Mouse (Mus musculus): Measurements from ENCODE around the gene Cdyl. TPM values are rescaled to one million over a fixed set of nuclear protein-coding genes. Genes with fewer than 3 reads are reported as not detected.

The Cdyl gene
- polyA plus RNA-seq, 1 experiment, result 3.8 TPM

GRCm38 (mm10) chr13:35848694-35849093 is 189.1 kb downstream of the Cdyl start:
- WGBS, result 66% methylated on average over 3 of the region's 3 CpGs
- H3K27ac ChIP-seq (ENCODE audit: insufficient read depth, low read depth, low read length), result no peak overlapping the region
- TF ChIP-seq CTCF (IDR thresholded peaks at IDR 0.05; ENCODE audit: extremely low read depth, insufficient read length, insufficient replicate concordance, low read depth, low read length), result no peak
- no peak for TF ChIP-seq POLR2A (IDR thresholded peaks at IDR 0.05; ENCODE audit: low read depth, low read length)
- no peaks in the 10 kb centered on the region for H3K36me3 ChIP-seq (ENCODE audit: control insufficient read depth, insufficient read depth, low read length)
- H3K4me1 ChIP-seq (ENCODE audit: control insufficient read depth, insufficient read depth, insufficient read length, low read length), result peaks cover 3% of the 10 kb centered on the region; the same call in 1 of the 2 replicates
- no peaks in the 10 kb centered on the region for H3K27me3 ChIP-seq (ENCODE audit: control insufficient read depth, insufficient read depth, low read length)
- H3K4me3 ChIP-seq (ENCODE audit: low read depth, low read length), result no peak overlapping the region

- H3K27me3 ChIP-seq (ENCODE audit: control insufficient read depth, insufficient read depth, low read length), result no peaks in the 10 kb centered on the region
- H3K4me1 ChIP-seq (ENCODE audit: control insufficient read depth, insufficient read depth, insufficient read length, low read length), result peaks cover 3% of the 10 kb centered on the region; the same call in 1 of the 2 replicates
- H3K36me3 ChIP-seq (ENCODE audit: control insufficient read depth, insufficient read depth, low read length), result peaks cover 2% of the 10 kb centered on the region
- H3K4me3 ChIP-seq (ENCODE audit: low read depth, low read length), result no peak overlapping the region
- 92% methylated on average over 6 of the region's 6 CpGs for WGBS
- no peak overlapping the region for H3K27ac ChIP-seq (ENCODE audit: insufficient read depth, low read depth, low read length)
- TF ChIP-seq CTCF (IDR thresholded peaks at IDR 0.05; ENCODE audit: extremely low read depth, insufficient read length, insufficient replicate concordance, low read depth, low read length) (no peak), POLR2A (IDR thresholded peaks at IDR 0.05; ENCODE audit: low read depth, low read length) (no peak)
These were observed 191.9 kb downstream of the Cdyl start for GRCm38 (mm10) chr13:35851581-35851980.

- H3K4me3 ChIP-seq (ENCODE audit: low read depth, low read length), result no peak overlapping the region
- H3K27me3 ChIP-seq (ENCODE audit: control insufficient read depth, insufficient read depth, low read length), result no peaks in the 10 kb centered on the region
- H3K4me1 ChIP-seq (ENCODE audit: control insufficient read depth, insufficient read depth, insufficient read length, low read length), result peaks cover 3% of the 10 kb centered on the region; the same call in 1 of the 2 replicates
- peaks cover 5% of the 10 kb centered on the region for H3K36me3 ChIP-seq (ENCODE audit: control insufficient read depth, insufficient read depth, low read length)
- TF ChIP-seq POLR2A (IDR thresholded peaks at IDR 0.05; ENCODE audit: low read depth, low read length) (no peak), CTCF (IDR thresholded peaks at IDR 0.05; ENCODE audit: extremely low read depth, insufficient read length, insufficient replicate concordance, low read depth, low read length) (no peak)
- WGBS, result 77% methylated on average over 2 of the region's 2 CpGs
- no peak overlapping the region for H3K27ac ChIP-seq (ENCODE audit: insufficient read depth, low read depth, low read length)
These were observed 193.4 kb downstream of the Cdyl start for GRCm38 (mm10) chr13:35852851-35853575.

GRCm38 (mm10) chr13:35857486-35857885 is 197.9 kb downstream of the Cdyl start:
- Histone ChIP-seq H3K4me3 (ENCODE audit: low read depth, low read length) (no peak overlapping the region), H3K27me3 (ENCODE audit: control insufficient read depth, insufficient read depth, low read length) (no peaks in the 10 kb centered on the region), H3K4me1 (ENCODE audit: control insufficient read depth, insufficient read depth, insufficient read length, low read length) (no peaks in the 10 kb centered on the region), H3K36me3 (ENCODE audit: control insufficient read depth, insufficient read depth, low read length) (peaks cover 7% of the 10 kb centered on the region), H3K27ac (ENCODE audit: insufficient read depth, low read depth, low read length) (no peak overlapping the region)
- WGBS, result 88% methylated on average over 7 of the region's 7 CpGs
- TF ChIP-seq CTCF (IDR thresholded peaks at IDR 0.05; ENCODE audit: extremely low read depth, insufficient read length, insufficient replicate concordance, low read depth, low read length) (no peak), POLR2A (IDR thresholded peaks at IDR 0.05; ENCODE audit: low read depth, low read length) (no peak)

- WGBS, result 78% methylated on average over 8 of the region's 8 CpGs
- no peak for TF ChIP-seq CTCF (IDR thresholded peaks at IDR 0.05; ENCODE audit: extremely low read depth, insufficient read length, insufficient replicate concordance, low read depth, low read length)
- TF ChIP-seq POLR2A (IDR thresholded peaks at IDR 0.05; ENCODE audit: low read depth, low read length), result no peak
- H3K4me1 ChIP-seq (ENCODE audit: control insufficient read depth, insufficient read depth, insufficient read length, low read length), result no peaks in the 10 kb centered on the region
These were observed 201.3 kb downstream of the Cdyl start for GRCm38 (mm10) chr13:35860916-35861315.

GRCm38 (mm10) chr13:35870659-35871058 is 211.0 kb downstream of the Cdyl start:
- Histone ChIP-seq H3K4me3 (ENCODE audit: low read depth, low read length) (no peak overlapping the region), H3K4me1 (ENCODE audit: control insufficient read depth, insufficient read depth, insufficient read length, low read length) (no peaks in the 10 kb centered on the region), H3K27me3 (ENCODE audit: control insufficient read depth, insufficient read depth, low read length) (no peaks in the 10 kb centered on the region), H3K27ac (ENCODE audit: insufficient read depth, low read depth, low read length) (no peak overlapping the region), H3K36me3 (ENCODE audit: control insufficient read depth, insufficient read depth, low read length) (peaks cover 17% of the 10 kb centered on the region)
- no peak for TF ChIP-seq CTCF (IDR thresholded peaks at IDR 0.05; ENCODE audit: extremely low read depth, insufficient read length, insufficient replicate concordance, low read depth, low read length)
- TF ChIP-seq POLR2A (IDR thresholded peaks at IDR 0.05; ENCODE audit: low read depth, low read length), result no peak
- 89% methylated on average over 8 of the region's 8 CpGs for WGBS

More at GRCm38 (mm10) chr13:35860916-35861315, 201.3 kb downstream of the Cdyl start:
- H3K4me3 ChIP-seq (ENCODE audit: low read depth, low read length), result no peak overlapping the region
- no peaks in the 10 kb centered on the region for H3K27me3 ChIP-seq (ENCODE audit: control insufficient read depth, insufficient read depth, low read length)
- H3K27ac ChIP-seq (ENCODE audit: insufficient read depth, low read depth, low read length), result no peak overlapping the region
- peaks cover 25% of the 10 kb centered on the region for H3K36me3 ChIP-seq (ENCODE audit: control insufficient read depth, insufficient read depth, low read length)

GRCm38 (mm10) chr13:35871107-35871506 is 211.5 kb downstream of the Cdyl start:
- 77% methylated on average over 3 of the region's 3 CpGs for WGBS
- Histone ChIP-seq H3K27me3 (ENCODE audit: control insufficient read depth, insufficient read depth, low read length) (no peaks in the 10 kb centered on the region), H3K27ac (ENCODE audit: insufficient read depth, low read depth, low read length) (no peak overlapping the region), H3K4me3 (ENCODE audit: low read depth, low read length) (no peak overlapping the region), H3K36me3 (ENCODE audit: control insufficient read depth, insufficient read depth, low read length) (peaks cover 16% of the 10 kb centered on the region), H3K4me1 (ENCODE audit: control insufficient read depth, insufficient read depth, insufficient read length, low read length) (no peaks in the 10 kb centered on the region)
- no peak for TF ChIP-seq POLR2A (IDR thresholded peaks at IDR 0.05; ENCODE audit: low read depth, low read length)
- no peak for TF ChIP-seq CTCF (IDR thresholded peaks at IDR 0.05; ENCODE audit: extremely low read depth, insufficient read length, insufficient replicate concordance, low read depth, low read length)
